Mouse (Mus musculus): ENCODE results near the gene Cops8.

- TF ChIP-seq CTCF (IDR thresholded peaks at IDR 0.05; ENCODE audit: control insufficient read depth, insufficient read depth, insufficient read length) = peak; percentile 21
- TF ChIP-seq MAX (IDR thresholded peaks at IDR 0.05) = no peak
- TF ChIP-seq USF1 (IDR thresholded peaks at IDR 0.05; ENCODE audit: low read depth) = no peak
Observed at GRCm38 (mm10) chr1:90633415-90634030, 30.7 kb downstream of the Cops8 start.

Data from C2C12 (cell line).